9 mouse cellular contexts compared by ENCODE assay signal in genomic region chr11:22001321-22002061, GRCm38 (mm10). TPM values are rescaled to one million over a fixed set of nuclear protein-coding genes. Genes with fewer than 3 reads are reported as not detected.
A peak's percentile ranks its signal among the peaks of the same experiment; 100 is the strongest.
DNase-seq lines count a peak whose midpoint lies in the region; ATAC-seq lines count a peak whose summit lies in the region.
"Had no signal": no experiment of that assay in that cellular context is flagged by ENCODE, and none has a peak within 500 bp of the region (broad histone marks: within the 10 kb centered on the region; RNA-seq: fewer than 3 reads in every experiment).

No protein-coding gene starts in this region.

- peak; percentile 47 to 63 for DNase-seq in lung, adult 18-20 months
- no peak for DNase-seq in lung, postnatal 25 days (ENCODE audit: low spot score)
- DNase-seq in cerebellum, postnatal 36 days = peak; percentile 24 to 31
- peak; percentile 30 for DNase-seq in kidney, adult 9 months
- peak; percentile 32 for DNase-seq in ovary, postnatal 36 days (ENCODE audit: low spot score)

- H3K4me3 ChIP-seq in liver, embryonic 16.5 days (ENCODE audit: low read depth, low read length) = peak overlapping the region; percentile 53

- no peaks in the 10 kb centered on the region for H3K36me3 ChIP-seq in liver, embryonic 16.5 days (ENCODE audit: control insufficient read depth, insufficient read depth)

- WGBS in liver, embryonic 16.5 days (ENCODE audit: insufficient replicate concordance) = 1% methylated on average over 56 of the region's 59 CpGs

- H3K9me3 ChIP-seq in liver, embryonic 16.5 days (replicated peaks; ENCODE audit: control insufficient read depth, low read length) = no peaks in the 10 kb centered on the region

- H3K4me1 ChIP-seq in liver, embryonic 16.5 days (ENCODE audit: control insufficient read depth, low read depth, low read length) = no peaks in the 10 kb centered on the region

- H3K4me2 ChIP-seq in liver, embryonic 16.5 days (ENCODE audit: low read depth, low read length) = peak overlapping the region; percentile 77

- no peak overlapping the region for H3K9ac ChIP-seq in liver, embryonic 16.5 days (ENCODE audit: low read depth, low read length)

- peak; percentile 27; the same call in 1 of the 2 replicates for ATAC-seq in granulocyte monocyte progenitor cell, adult 5-6 weeks (replicated peaks; ENCODE audit: poor library complexity, severe bottlenecking)
- peak; percentile 70 for ATAC-seq in liver, embryonic 16.5 days (ENCODE audit: low read depth)
- ATAC-seq in CD4-positive, CD25-positive, alpha-beta regulatory T cell, adult 4 months = no peak

- H3K27me3 ChIP-seq in liver, embryonic 16.5 days (ENCODE audit: control insufficient read depth, insufficient read depth, low read depth, low read length) = peaks cover 99% of the 10 kb centered on the region

- H3K27ac ChIP-seq in liver, embryonic 16.5 days (ENCODE audit: low read length) = no peak overlapping the region

RNA-seq across cellular contexts. Expression of gene Otx1, which starts 1.2 kb away (rescaled TPM):
- total RNA-seq in granulocyte monocyte progenitor cell, adult 5-6 weeks (2014; fragmentation: Nextera tagmentation) = not detected in 2 replicates
- total RNA-seq in granulocyte monocyte progenitor cell, adult 5-6 weeks (2017) = not detected in 2 replicates
- polyA plus RNA-seq in liver, embryonic 16.5 days (2015; fragmentation: Nextera tagmentation; extraction: Ambion mirVana) = not detected in 2 replicates
- not detected for polyA plus RNA-seq in CD4-positive, CD25-positive, alpha-beta regulatory T cell, adult 4 months (2017; shearing (Covaris generic))
- total RNA-seq: adrenal gland, postnatal 4 days had no signal
